Mouse (Mus musculus) neutrophil, adult 5-6 weeks (primary cell): ENCODE measurements around the gene Tent5c. TPM values are rescaled to one million over a fixed set of nuclear protein-coding genes. Genes with fewer than 3 reads are reported as not detected.

Experiments
- ATAC-seq: fragments of 151-379, 151-347 bp; 2 replicates; pipeline ENCODE4 v1.8.0; 2017; ENCODE audit warnings: mild to moderate bottlenecking, moderate TSS enrichment; ENCODE audit not compliant: insufficient number of reproducible peaks, poor library complexity, low FRiP score, severe bottlenecking; ENCODE audit errors: extremely low read depth
- total RNA-seq: library from RNA; stranded (forward); fragments of 200-1000 nt; gene quantifications from 2 replicates; pipeline ENCODE4 v1.2.3, GENCODE M21; 2017

Tent5c gene
- total RNA-seq, 1 experiment from 2014 or later, result 107 TPM

DNA sequence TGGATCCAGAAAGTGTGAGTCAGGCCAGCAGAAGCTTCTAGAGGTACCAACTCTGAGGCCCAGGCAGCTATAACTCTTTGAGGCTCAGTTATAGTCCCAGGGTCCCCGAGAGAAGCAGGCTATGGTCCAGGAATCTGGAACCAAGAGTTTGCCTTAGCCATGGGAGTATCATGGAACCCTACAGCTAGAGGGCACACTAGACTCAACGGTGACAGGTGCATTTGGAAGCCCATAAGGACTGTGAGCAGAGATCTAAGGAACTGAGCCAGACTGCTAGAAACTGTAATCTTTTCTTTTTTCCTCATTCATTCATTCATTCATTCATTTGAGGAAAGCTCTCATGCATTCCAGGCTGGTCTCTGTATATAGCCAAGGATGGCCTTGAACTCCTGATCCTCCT, 28.6 kb downstream of the Tent5c start:
- no peak for ATAC-seq

DNA sequence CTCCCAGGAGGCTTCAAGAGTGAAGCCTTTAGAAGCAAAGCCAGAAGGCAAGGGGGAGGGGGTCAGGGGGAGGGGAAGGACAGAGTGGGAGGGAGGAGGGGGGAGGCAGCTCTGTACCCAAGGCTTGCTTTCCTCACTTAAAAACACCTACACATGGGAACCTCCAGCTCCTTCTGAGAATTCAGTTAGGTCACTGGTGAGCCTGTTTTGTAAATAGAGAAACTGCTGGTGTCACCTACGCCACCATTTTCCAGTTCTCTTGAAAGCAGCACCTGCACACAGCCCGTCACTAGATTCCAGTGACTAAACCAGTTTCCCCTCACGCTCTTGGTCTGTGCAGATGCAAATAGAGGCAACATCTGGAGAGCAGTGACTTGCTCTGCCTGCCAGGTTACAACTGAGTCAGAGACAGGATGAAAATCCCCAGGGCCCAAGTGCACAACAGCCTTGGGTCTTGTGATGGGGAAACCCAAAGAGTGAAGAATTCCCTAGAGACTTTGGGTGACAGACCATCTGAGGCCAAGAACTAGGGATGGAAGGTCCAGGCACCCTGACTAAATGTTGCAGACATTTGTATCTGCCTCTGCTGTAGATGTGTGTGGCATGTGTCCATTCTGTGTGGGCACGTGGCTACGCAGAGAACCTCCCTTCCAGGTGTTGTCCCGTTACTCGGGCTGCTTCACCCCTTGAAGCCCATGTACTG, 45.2 kb downstream of the Tent5c start:
- no peak for ATAC-seq

DNA sequence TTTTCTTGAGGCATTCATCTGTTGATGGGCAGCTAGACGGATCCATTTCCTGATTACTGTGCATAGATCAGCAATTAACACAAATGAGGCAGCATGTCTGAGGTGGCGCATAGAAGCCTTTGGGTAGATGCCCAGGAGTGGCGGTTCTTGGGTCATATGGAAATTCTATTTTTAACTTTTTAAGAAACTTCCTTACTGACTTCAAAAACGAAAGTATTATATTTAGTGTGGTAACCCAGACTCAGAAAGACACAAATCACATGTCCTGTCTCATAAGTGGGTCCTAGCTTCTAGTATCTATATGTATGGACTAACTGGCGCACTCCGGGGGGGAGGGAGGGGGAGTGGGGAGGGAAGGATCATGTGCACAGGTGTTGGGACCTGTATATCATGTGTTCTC, 46.6 kb downstream of the Tent5c start:
- no peak for ATAC-seq

DNA sequence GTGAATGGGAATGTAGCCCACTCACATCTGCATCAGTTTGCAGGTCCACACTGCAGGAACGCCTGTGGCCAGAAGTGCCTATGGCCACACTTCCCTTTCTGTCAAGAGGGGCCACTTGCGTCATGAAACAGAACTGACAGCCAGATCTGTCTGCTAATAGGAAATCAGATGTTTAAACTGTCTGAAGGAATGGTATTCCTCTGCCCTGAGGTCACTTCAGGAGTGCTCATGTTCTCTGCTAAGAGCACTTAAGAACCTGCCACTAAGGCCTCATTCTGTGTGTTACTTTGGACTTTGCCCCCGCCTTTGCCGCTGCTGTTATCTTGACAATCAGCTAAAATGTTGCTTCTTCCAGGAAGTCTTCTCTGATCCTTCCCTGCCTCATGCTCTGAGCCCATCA, 48.4 kb downstream of the Tent5c start:
- ATAC-seq, result no peak

DNA sequence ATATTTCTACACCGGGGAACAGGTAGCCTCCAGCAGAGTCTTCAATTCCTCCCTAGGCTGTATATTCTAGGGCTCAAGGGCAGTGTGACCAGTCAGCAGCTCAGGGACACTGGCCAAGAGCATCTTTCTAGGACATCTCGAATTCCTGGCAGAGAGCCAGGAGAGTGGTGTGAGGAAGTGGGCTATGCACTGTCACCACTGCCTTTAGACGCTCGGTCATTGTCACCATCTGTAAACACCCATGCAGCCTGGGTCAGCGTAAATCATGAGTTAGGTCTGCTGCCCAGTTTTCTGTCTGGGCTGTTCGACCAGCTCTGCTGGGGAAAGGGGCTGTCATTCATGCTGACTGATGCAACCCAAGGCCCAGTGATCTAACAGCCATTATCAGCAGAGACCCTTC, 49.1 kb downstream of the Tent5c start:
- ATAC-seq, result peak; percentile 13; the same call in 1 of the 2 replicates

DNA sequence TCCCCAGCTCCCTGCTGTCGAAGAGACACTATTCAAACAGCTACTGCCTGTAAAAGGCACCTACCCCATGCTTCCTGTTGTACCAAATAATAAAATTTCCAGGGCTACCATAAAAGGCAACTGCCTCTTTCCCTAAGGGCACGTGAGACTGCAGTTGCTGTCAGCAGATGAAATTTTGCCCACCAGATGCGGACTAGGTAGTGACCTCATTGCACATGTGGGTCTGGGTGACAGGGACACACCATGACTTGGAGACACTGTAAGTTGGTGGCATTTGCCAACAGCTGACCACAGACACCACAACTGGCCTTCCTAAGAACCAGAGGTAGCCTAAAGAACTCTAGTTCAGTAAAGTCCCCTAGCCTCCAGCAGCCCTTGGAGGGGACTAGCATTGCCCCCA, 50.0 kb downstream of the Tent5c start:
- ATAC-seq, result no peak

DNA sequence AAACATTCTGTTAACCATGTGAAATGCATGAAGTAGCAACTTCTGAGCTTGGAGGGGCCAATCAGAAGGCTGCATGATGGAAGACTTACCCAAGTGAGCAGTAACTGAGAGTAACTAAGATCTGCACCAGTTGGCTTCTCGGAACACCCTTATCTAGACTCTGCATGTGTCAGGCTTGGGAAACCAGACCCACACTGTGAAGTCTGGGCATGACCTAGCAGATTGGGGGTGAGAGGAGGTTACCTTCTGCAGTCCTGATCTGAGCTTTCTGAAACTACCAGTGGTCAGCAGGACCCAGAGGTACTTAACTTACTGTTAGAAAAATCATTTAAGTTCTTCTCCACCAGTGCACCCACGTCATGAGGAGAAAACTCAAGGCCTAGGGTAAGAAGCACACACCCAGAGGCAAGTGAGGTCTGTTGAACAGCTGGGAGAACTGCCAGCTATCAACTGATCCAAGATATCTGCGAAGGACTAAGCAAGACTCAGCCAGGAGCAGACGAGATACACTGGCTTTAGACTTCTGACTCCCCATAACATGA, 50.6 kb downstream of the Tent5c start:
- no peak for ATAC-seq

DNA sequence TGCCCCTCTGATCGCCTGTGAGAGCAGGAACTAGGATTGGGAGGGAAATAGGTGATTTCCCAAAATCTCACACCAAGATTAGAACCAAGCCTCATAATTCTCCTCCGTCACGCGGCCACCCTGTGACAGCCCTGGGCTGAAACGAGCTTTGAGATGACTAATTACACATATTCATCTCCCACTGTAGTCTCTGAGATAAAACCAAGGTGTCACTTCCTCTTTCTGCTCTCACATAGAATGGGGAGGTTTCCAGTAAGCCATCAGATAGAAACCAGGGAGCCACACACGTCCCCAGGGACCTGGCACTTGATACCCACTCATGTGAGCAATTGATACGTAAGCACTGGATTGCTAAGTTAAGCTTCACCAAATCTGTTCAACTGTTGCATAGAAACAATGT, 52.4 kb downstream of the Tent5c start:
- ATAC-seq, result peak; percentile 55

DNA sequence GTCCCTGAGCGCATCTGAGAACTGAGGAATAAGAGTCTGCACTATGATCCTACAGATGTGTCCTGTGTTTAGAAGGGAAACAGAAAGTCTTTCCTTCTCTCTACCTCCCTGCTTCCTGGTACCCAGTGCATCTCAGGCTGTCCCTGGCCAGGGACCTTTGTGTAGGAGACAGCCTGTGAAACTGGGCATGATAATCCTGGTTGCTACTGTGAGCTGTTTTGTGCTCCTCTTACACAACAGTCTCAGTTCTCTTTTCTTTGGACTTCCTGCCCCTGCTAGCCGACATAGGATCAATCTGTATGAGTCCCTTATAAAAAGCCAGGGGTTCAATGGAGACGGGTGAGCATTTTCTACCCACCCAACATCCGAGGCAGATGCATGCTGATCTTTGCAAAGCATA, 57.4 kb downstream of the Tent5c start:
- no peak for ATAC-seq

DNA sequence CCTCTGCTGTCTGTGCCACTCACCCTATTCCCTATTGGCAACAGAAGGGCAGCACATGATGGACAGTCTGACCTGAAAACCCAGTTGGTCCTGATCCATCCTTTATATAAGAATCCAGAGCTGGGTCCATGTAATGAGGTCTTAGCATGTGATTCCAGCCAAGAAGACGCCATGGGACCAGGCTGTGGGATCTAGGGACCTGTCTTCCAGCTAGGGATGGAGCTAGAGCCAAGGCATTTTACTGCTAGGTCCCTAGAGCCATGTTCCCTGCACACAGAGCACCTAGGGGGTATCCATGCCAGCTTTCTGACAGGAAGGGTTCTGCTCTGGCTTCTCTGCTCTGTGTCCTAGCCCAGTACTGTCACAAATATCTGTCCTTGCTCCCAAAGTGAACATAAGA, 58.4 kb downstream of the Tent5c start:
- no peak for ATAC-seq

DNA sequence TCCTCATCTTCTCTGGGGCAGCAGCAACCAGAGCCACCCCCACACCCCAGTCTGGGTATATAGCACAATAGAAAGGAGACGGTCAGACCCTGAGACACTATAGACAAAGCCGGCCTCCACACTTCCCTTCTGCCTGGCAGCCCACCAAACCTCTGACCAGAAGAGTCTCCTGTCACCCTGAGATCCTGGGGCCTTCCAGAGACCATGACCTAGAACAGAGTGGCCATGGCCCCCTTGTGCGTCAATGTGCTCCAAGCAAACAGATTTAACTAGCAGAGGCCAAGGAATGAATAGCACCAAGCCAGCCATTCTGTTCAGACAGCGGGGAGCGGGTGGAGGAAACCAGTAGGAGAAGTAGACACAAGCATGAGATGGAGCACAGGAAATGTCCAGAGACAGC, 59.0 kb downstream of the Tent5c start:
- no peak for ATAC-seq

DNA sequence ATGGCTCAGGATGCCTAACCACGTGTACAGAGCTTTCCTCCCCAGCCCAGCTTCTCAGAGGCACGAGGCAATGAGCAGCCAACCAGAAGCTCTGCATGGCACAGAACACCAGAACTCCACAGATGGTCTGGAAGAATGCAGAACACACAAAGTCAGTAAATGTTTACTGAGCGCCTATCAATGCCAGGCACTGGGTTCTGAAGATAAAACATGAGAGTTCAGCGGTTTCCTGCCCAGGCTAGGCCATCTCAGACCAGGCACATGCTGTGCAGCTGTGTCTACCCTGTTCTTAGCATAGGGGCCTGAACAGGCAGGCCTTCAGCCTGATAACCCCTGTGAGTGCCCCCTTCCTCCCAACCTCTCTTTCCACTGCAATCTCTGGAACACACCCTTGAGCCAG, 59.5 kb downstream of the Tent5c start:
- ATAC-seq, result no peak

DNA sequence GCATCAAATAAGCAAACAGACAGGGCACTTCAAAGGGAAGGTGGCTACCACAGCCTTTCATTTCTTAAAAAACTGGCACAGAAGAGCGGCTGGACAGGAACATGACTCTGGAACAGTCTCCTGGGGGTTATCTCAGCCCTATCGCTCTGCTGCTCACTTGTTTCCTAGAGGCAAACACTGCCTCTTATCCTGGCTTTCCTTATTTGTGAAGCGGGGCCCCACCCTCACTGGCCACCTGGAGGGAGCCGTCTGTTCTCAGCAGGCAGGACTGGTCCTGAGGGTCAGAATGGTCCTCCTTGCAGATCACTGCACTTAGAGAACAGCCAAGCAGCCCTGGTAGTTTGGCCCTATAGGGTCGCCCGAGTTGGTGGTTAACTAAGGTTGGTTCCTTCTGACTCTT, 61.6 kb downstream of the Tent5c start:
- no peak for ATAC-seq

DNA sequence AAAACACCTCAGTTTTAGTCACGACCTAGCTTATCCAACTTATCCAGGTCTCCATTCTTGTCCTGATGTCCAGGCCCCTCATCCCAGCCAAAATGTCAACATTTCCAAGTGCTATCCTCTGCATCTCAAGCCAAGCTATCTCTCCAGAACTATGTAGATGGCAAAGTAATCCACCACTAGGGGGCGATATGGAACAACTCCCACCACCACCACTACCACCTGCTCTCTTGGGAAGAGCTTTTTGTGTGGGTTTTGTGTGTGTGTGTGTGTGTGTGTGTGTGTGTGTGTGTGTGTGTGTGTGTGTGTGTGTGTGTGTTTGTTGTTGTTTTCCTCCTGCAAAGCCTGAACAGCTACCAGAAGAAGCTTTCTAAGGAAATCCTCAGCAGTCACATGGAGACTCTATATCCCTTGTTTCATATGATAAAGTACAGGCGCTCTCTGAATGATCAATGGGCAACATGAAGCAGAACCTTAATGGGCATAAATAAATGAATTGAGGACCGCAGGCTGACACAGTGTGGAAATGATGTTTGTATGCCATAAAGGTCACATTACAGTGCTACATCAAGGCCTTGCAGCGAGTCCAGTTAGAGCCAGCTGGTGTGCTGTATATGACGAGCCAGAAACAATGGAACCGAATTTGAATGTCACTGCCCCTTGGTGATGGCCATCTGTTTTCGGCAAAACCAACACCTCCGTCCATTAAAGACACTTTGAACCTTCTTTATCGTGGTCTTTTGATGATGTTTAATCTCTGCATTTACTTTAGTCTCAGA, 66.5 kb downstream of the Tent5c start:
- ATAC-seq, result peak; percentile 56; the same call in 1 of the 2 replicates

DNA sequence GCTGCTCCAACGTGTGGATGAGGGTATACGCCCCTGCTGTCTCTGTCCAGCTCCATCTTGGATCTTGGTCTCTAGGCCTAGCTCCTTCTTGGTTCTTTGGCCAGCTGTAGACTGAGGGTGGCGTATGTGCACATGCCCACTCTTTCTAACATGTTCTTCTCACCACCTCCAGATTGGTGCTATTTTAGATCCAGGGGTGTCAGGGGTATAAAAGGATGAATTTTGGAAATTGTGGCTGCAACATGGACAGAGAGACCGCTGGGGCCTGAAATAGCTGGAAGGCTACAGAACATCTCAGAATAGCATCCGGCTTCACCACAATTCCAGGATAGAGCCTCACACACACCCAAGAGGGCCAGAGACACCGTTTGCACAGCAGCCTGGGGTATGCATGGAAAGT, 67.8 kb downstream of the Tent5c start:
- ATAC-seq, result no peak

DNA sequence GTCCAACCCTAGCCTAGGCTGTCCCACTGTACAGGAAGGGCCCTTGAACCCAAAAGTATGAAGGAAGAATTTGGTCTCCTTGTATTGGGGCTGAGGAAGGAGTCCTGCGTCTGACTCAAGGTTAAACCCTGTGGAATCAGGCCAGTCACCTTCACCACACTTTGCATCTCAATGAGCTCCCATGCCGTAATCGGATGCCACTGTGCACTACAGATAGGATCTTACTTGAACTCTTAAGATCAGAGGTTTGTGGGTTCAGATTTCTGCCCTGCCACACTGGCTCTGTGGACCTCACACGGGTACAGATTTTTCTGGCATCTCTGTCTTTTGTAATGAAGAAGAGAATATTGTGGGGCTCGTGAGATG, 68.5 kb downstream of the Tent5c start:
- no peak for ATAC-seq

DNA sequence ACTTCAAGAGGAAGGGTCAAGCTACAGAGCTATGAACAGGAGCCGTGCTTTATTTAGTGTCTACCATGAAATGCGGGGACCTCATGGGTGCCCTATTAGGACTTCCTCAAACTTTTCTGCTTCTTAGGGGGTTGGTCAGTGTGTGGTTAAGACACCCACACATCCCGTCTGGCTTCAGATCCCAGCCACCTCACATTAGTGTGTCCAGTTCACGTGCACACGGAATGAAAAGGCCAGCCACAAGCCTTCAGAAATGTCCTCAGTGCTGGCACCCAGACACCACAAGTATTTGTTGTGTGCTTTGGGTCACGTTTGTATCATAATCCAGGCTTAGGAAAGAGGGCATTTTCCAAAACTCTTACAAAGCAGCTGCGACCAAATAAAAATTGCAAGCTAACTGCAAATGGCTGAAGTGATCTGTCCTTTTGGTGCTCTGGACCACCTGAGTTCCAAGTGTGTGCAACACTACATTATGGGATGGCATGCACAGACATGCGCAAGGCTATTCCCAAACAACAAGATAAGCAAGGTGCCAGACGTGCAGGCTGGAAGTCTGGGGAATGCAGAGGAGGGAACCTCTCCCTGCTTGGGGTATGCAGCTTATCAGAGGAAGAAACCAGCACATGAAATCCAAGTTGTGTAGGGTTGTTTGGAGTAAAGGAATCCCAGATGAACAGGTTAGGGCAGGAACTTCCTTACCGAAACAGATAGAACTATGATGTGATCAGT, 69.0 kb downstream of the Tent5c start:
- ATAC-seq, result no peak

DNA sequence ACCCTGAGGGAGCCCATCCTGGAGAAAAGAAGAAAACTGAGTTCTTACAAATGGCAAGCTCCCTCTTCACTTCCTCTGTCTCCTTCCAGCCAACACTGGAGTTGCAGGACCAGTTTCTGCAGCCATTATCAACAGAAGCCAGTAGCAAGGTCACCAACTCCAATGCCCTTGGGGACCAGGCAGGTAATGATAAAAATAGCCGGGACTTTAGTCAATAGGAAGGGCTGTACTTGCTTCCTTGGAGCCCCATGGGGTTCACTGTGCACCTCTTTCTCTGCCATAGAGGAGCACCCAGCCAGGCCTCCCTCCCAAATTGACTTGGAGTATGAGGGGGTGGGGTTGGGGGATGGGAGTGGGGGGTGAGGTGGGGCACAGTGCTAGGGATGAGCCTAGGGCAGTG, 70.7 kb downstream of the Tent5c start:
- no peak for ATAC-seq

DNA sequence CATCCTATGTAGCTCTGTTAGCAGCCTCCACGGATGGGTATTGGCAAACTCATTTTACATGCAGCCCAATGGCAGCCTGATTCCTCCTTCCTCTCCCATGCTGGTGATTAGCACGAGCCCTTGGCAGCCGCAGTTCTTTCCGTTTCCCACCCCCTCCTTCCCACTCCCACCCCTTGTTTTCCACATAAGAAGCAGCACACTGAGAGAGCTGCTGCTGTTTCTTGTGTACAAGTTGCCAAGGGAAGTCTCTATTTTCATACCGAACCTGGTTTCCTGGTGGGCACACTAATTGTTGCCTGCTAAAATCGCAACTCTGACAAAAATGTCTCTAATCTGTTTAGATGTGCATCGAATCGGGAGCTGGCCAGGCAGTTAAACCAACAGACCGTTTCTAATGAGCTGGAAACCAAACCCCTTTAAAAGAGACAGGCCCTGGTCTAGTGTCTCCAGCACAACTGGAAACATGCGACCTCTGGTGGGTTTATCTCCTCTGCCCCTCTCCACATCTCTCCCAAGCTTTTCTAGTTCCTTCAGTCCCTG, 71.3 kb downstream of the Tent5c start:
- no peak for ATAC-seq

DNA sequence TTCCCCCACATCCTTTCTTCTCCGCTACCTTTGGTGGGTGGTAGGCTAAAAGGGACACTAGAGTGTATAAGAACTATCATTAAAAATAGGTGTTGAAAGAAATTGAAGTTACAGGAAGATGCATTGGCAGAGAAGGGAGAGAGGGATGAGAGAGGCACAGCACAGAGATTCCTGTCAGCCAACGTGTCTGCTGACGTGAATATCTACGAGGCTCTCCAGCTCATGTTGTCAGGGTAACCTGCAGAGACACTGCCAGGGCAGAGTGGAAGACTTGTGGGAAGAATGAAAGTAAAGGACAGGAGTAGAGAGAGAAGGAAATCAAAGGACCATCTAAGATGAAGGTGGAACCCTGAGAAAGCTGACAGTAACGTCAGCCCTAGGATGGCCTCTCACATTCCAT, 73.5 kb downstream of the Tent5c start:
- ATAC-seq, result no peak
